ENCODE assay signal across 12 mouse cellular contexts in the genomic region with DNA sequence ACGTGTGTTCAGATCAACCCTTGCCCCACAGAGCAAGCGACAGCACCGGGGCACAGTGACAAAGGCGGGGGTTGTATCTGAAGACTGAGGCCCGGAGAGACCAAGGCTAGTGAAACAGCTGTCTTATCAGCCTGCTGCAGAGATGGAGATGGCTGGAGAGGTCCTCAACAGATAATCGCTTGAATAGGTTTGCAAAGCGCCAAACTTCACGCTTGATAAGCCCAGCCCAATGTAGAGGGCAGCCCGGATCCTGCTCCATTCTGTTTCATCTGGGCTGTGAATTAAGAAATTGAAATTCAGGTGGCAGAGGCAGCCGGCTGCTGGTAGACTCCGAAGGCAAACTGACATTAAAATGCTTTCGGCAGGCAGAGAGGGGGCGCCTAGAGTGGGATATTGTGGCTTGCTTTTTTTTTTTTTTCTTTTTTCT. TPM values are rescaled to one million over a fixed set of nuclear protein-coding genes. Genes with fewer than 3 reads are reported as not detected.
DNase-seq lines count a peak whose midpoint lies in the region; ATAC-seq lines count a peak whose summit lies in the region.
"Had no signal": no experiment of that assay in that cellular context is flagged by ENCODE, and none has a peak within 500 bp of the region (broad histone marks: within the 10 kb centered on the region; RNA-seq: fewer than 3 reads in every experiment).

No protein-coding gene starts in this region.

- H3K4me1 ChIP-seq in liver, embryonic 11.5 days (replicated peaks; ENCODE audit: control insufficient read depth, insufficient read depth, low read length), result no peaks in the 10 kb centered on the region
- H3K4me1 ChIP-seq in forebrain, embryonic 12.5 days, result peaks cover 25% of the 10 kb centered on the region
- no peaks in the 10 kb centered on the region for H3K4me1 ChIP-seq in limb, embryonic 11.5 days (ENCODE audit: control insufficient read depth, insufficient read depth, low read length)
- peaks cover 17% of the 10 kb centered on the region for H3K4me1 ChIP-seq in neural tube, embryonic 15.5 days
- H3K4me1 ChIP-seq: lung, embryonic 15.5 days had no signal

- ATAC-seq in liver, embryonic 11.5 days (replicated peaks; ENCODE audit: low FRiP score), result peak; percentile 30; the same call in 1 of the 2 replicates
- ATAC-seq in forebrain, embryonic 12.5 days (ENCODE audit: low FRiP score), result peak; percentile 21
- no peak for ATAC-seq in limb, embryonic 11.5 days (ENCODE audit: insufficient number of reproducible peaks, low FRiP score, low TSS enrichment, low read depth)
- ATAC-seq in neural tube, embryonic 15.5 days (ENCODE audit: low FRiP score), result peak; percentile 18; the same call in 1 of the 2 replicates

- WGBS in liver, embryonic 11.5 days, result 2% methylated on average over 13 of the region's 13 CpGs
- WGBS in forebrain, embryonic 12.5 days, result under 1% methylated on average over 13 of the region's 13 CpGs
- under 1% methylated on average over 13 of the region's 13 CpGs for WGBS in limb, embryonic 11.5 days
- WGBS in neural tube, embryonic 15.5 days, result under 1% methylated on average over 13 of the region's 13 CpGs

- intact Hi-C loops in gastrocnemius, postnatal 36 days (cut with DNase I), result loop anchor here (10.0 kb wide), 1 partner anchor 296 kb away; no protein-coding TSS in a partner anchor

- no peak overlapping the region for H3K4me3 ChIP-seq in liver, embryonic 11.5 days (ENCODE audit: low read depth, low read length)
- peak overlapping the region; percentile 37 for H3K4me3 ChIP-seq in forebrain, embryonic 12.5 days (replicated peaks)
- H3K4me3 ChIP-seq in limb, embryonic 11.5 days (ENCODE audit: low read depth, low read length), result no peak overlapping the region
- peak overlapping the region; percentile 42 for H3K4me3 ChIP-seq in neural tube, embryonic 15.5 days (replicated peaks)
- H3K4me3 ChIP-seq: lung, embryonic 15.5 days had no signal

- H3K27ac ChIP-seq in liver, embryonic 11.5 days (ENCODE audit: low read depth, low read length), result no peak overlapping the region
- peak overlapping the region; percentile 56 for H3K27ac ChIP-seq in forebrain, embryonic 12.5 days
- no peak overlapping the region for H3K27ac ChIP-seq in limb, embryonic 11.5 days (replicated peaks; ENCODE audit: low read depth, low read length)
- peak overlapping the region; percentile 75 for H3K27ac ChIP-seq in neural tube, embryonic 15.5 days (replicated peaks)
- H3K27ac ChIP-seq: lung, embryonic 15.5 days had no signal

- DNase-seq in liver, embryonic 11.5 days (ENCODE audit: low spot score), result no peak
- DNase-seq in liver, result no peak
- no peak for DNase-seq in limb, embryonic 11.5 days (ENCODE audit: low spot score)
- no peak for DNase-seq in layer of hippocampus, adult 11-12 months (ENCODE audit: low spot score)
- DNase-seq in gastrocnemius, postnatal 36 days, result no peak
- DNase-seq in thymus, postnatal 36 days, result no peak
- DNase-seq: heart, adult 18-20 months; thymus, adult 2 months had no signal

- no peaks in the 10 kb centered on the region for H3K36me3 ChIP-seq in liver, embryonic 11.5 days (ENCODE audit: control insufficient read depth, insufficient read depth, low read length)
- no peaks in the 10 kb centered on the region for H3K36me3 ChIP-seq in forebrain, embryonic 12.5 days (replicated peaks)
- no peaks in the 10 kb centered on the region for H3K36me3 ChIP-seq in limb, embryonic 11.5 days (ENCODE audit: control insufficient read depth, insufficient read depth, low read length)
- no peaks in the 10 kb centered on the region for H3K36me3 ChIP-seq in neural tube, embryonic 15.5 days
- H3K36me3 ChIP-seq: lung, embryonic 15.5 days had no signal

- no peaks in the 10 kb centered on the region for H3K9me3 ChIP-seq in liver, embryonic 11.5 days (ENCODE audit: control insufficient read depth, low read length)
- no peaks in the 10 kb centered on the region for H3K9me3 ChIP-seq in forebrain, embryonic 12.5 days
- no peaks in the 10 kb centered on the region for H3K9me3 ChIP-seq in limb, embryonic 11.5 days (ENCODE audit: control insufficient read depth, low read length)
- no peaks in the 10 kb centered on the region for H3K9me3 ChIP-seq in neural tube, embryonic 15.5 days (replicated peaks)
- H3K9me3 ChIP-seq: lung, embryonic 15.5 days had no signal

- H3K4me2 ChIP-seq in liver, embryonic 11.5 days, result no peak overlapping the region
- peak overlapping the region; percentile 71 for H3K4me2 ChIP-seq in forebrain, embryonic 12.5 days
- peak overlapping the region; percentile 11; the same call in 1 of the 2 replicates for H3K4me2 ChIP-seq in limb, embryonic 11.5 days (ENCODE audit: low read depth, severe bottlenecking)
- peak overlapping the region; percentile 74 for H3K4me2 ChIP-seq in neural tube, embryonic 15.5 days
- H3K4me2 ChIP-seq: lung, embryonic 15.5 days had no signal

- no peak overlapping the region for H3K9ac ChIP-seq in liver, embryonic 11.5 days (ENCODE audit: low read depth, low read length)
- peak overlapping the region; percentile 45; the same call in 1 of the 2 replicates for H3K9ac ChIP-seq in forebrain, embryonic 12.5 days
- H3K9ac ChIP-seq in limb, embryonic 11.5 days (ENCODE audit: low read length), result no peak overlapping the region
- peak overlapping the region; percentile 57 for H3K9ac ChIP-seq in neural tube, embryonic 15.5 days (replicated peaks)
- H3K9ac ChIP-seq: lung, embryonic 15.5 days had no signal

- peaks cover 19% of the 10 kb centered on the region for H3K27me3 ChIP-seq in liver, embryonic 11.5 days (replicated peaks; ENCODE audit: control insufficient read depth, insufficient read depth, low read length)
- H3K27me3 ChIP-seq in forebrain, embryonic 12.5 days, result peaks cover 14% of the 10 kb centered on the region; the same call in 1 of the 2 replicates
- H3K27me3 ChIP-seq in limb, embryonic 11.5 days (ENCODE audit: control insufficient read depth, insufficient read depth, low read length), result peaks cover 7% of the 10 kb centered on the region; the same call in 1 of the 2 replicates
- 0 out of 2 replicates have a peak, but pooled peaks cover 4% of the 10 kb centered on the region for H3K27me3 ChIP-seq in neural tube, embryonic 15.5 days (replicated peaks)
- H3K27me3 ChIP-seq: CH12.LX had no signal

RNA-seq across cellular contexts. Expression of a gene that starts 19.4 kb away (rescaled TPM):
- 2.1 and 2.4 TPM in 2 replicates for polyA plus RNA-seq in liver, embryonic 11.5 days (2014; fragmentation: Nextera tagmentation; extraction: Ambion mirVana)
- 94.7 and 103 TPM in 2 replicates for polyA plus RNA-seq in forebrain, embryonic 12.5 days (2016; fragmentation: Nextera tagmentation; extraction: Ambion mirVana)
- polyA plus RNA-seq in limb, embryonic 11.5 days (2014; fragmentation: Nextera tagmentation; extraction: Ambion mirVana), result 4.2 and 4.5 TPM in 2 replicates
- polyA plus RNA-seq in neural tube, embryonic 15.5 days (2015; fragmentation: Nextera tagmentation; extraction: Ambion mirVana), result 130 and 158 TPM in 2 replicates
- under 1 TPM; 0.12 to 0.20 TPM for total RNA-seq in gastrocnemius, postnatal 36 days (2021)
- total RNA-seq: CH12.LX had no signal

Comparison
In these comparisons a context has a peak if more than half of its experiments do, and no peak if none do; other contexts are left out.
1. H3K27ac ChIP-seq: peak in forebrain, embryonic 12.5 days (single experiment) and neural tube, embryonic 15.5 days (single experiment); none in liver, embryonic 11.5 days (single experiment) and limb, embryonic 11.5 days (single experiment).
2. H3K4me3 ChIP-seq: peak in forebrain, embryonic 12.5 days (single experiment) and neural tube, embryonic 15.5 days (single experiment); none in liver, embryonic 11.5 days (single experiment) and limb, embryonic 11.5 days (single experiment).
3. H3K9ac ChIP-seq: peak in forebrain, embryonic 12.5 days (single experiment) and neural tube, embryonic 15.5 days (single experiment); none in liver, embryonic 11.5 days (single experiment) and limb, embryonic 11.5 days (single experiment).
4. RNA of a gene that starts 19.4 kb away (polyA plus RNA-seq): 130 to 158 TPM in neural tube, embryonic 15.5 days and 94.7 to 103 TPM in forebrain, embryonic 12.5 days; 4.2 to 4.5 TPM in limb, embryonic 11.5 days and 2.1 to 2.4 TPM in liver, embryonic 11.5 days; every median in the first group is over 10 times any median in the second.